Mouse (Mus musculus) gastrocnemius, postnatal 14 days (tissue): ENCODE results near the gene Atp6v1c2. TPM values are rescaled to one million over a fixed set of nuclear protein-coding genes. Genes with fewer than 3 reads are reported as not detected.

ENCODE experiments used
- DNase-seq: peaks from one replicate; pipeline ENCODE4 v3.0.0; 2021; ENCODE audit warnings: mixed read lengths
- intact Hi-C: fragments of 180-260 bp; cut with DNase I; formaldehyde crosslinking; loops from one replicate; pipeline ENCODE4 v1.15.1; 2025; ENCODE audit warnings: low total_unique reads
- microRNA-seq, 2 experiments: library from miRNA; unstranded; fragments of <30 nt; microRNA quantifications; one replicate each; pipeline ENCODE4 v1.2.0; 2021
- total RNA-seq, 2 experiments: library from RNA; stranded (reverse); gene quantifications; 2 replicates each; pipeline ENCODE4 v1.2.3; 2021

The Atp6v1c2 gene
- total RNA-seq, 2 experiments from 2014 or later, result not detected

DNA sequence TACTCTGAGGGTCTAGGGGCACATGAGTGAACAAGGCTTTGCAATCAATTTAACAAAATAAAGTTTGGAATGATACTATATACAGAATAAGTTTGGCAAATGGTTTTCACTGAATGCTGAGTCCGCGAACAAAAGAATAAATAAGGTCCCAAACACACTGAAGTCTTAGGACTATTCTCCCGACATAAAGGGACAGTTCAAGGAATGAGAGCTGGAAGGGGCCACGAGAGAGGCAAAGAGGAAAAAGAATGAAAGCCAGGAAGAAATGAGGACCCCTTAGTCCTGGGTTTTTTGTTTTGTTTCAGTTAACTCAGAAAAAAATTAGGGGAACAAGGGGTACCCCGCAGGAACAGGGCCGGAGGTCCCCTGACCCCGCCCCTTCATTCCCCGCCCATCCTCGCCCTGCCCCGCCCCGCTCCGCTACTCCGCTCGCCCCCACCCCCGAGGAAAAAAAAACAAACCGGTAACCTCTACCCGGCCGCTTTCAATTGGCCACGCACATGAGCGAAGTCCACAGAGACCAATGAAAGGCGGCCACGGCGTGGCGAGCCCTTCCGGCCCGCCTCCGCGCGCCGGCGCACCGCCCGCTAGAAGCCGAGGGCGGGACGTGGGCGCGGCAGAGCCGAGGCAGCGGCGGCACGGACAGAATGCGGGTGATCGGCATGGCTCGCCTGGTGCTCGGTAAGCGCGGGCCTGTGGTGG lies 63.0 kb downstream of the Atp6v1c2 start, which contains the start of gene Pdia6:
Pdia6 (plus strand) TSS at position 575 of the 702 bp plus-strand sequence.
- intact Hi-C loops, result no loop called here

DNA sequence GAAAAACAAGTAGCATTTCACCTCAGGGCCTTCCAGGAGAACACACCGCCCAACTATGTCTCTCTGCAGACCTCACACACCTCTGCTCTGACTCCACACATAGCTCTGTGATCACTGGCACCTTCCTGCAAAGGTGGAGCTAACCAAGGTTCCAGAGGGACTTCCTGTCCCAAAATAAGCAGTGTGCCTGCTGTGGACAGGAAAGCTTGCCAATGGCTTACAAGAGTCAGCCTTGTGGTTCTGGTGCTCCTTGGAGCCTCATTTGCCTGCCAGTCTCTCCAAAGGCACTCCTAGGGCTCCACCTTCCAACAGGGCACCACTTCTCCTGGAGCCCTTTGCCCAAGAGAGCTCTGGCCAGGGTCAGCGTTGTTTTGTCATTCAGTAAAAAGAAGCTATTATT lies 64.3 kb downstream of the Atp6v1c2 start:
- intact Hi-C loops, result no loop called here
- no peak for DNase-seq

More for the DNA sequence above, 63.0 kb downstream of the Atp6v1c2 start, which contains the start of gene Pdia6:
- DNase-seq, result peak; percentile 93

DNA sequence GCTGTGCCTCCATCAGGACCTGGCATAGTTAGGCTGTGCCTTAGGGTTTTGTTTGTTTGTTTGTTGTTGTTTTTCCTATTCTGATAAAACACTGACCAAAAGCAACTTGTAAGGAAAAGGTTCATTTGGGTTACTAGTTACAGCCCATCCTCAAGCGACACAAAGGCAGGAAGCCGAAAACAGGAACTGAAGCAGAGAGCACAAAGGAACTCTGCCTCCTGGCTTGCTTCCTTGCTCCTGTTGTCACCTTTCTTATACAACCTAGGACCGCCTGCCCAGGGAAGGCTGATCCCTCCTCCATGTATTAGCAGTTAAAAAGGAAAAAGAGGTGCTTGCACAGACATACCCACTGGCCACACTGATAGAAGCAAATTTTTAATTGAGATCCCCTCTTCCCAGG lies 65.3 kb downstream of the Atp6v1c2 start:
- intact Hi-C loops, result no loop called here
- no peak for DNase-seq

- intact Hi-C loops, result no loop called here
- no peak for DNase-seq
These were observed 68.2 kb downstream of the Atp6v1c2 start for GRCm38 (mm10) chr12:17261005-17261404.

- intact Hi-C loops, result loop anchor here (5.0 to 10.0 kb wide), 2 partner anchors 226 to 454 kb away; partner anchors contain the start of gene Greb1
- no peak for DNase-seq
These were observed 70.7 kb downstream of the Atp6v1c2 start for GRCm38 (mm10) chr12:17258431-17258830.

DNA sequence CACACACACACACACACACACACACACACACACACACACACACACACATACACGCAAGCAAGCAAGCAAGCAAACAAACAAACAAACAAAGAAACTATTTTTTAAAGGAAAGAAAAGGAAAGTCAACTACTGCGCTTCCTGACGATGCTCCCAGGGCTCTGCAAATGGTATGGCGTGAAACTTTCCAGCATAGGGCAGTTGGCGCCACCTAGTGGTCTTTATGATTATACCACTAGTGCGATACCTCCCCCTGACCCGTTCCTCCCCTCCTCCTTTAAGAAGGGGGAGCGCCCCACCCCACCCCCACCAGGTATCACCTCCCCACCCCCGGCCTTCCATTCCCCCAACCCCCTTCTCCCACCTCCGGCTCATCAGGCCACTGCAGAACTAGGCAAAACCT lies 72.3 kb downstream of the Atp6v1c2 start:
- intact Hi-C loops, result loop anchor here (5.0 to 10.0 kb wide), 2 partner anchors 225 to 452 kb away; partner anchors contain the start of gene Greb1
- peak; percentile 53 for DNase-seq

- no peak for DNase-seq
- intact Hi-C loops, result loop anchor here (5.0 to 10.0 kb wide), 2 partner anchors 223 to 451 kb away; partner anchors contain the start of gene Greb1
These were observed 73.6 kb downstream of the Atp6v1c2 start for GRCm38 (mm10) chr12:17255602-17256001.

GRCm38 (mm10) chr12:17253069-17253468 lies 76.1 kb downstream of the Atp6v1c2 start:
- intact Hi-C loops, result loop anchor here (10.0 kb wide), 1 partner anchor 448 kb away; the partner anchor contains the start of gene Greb1
- peak; percentile 54 for DNase-seq

DNA sequence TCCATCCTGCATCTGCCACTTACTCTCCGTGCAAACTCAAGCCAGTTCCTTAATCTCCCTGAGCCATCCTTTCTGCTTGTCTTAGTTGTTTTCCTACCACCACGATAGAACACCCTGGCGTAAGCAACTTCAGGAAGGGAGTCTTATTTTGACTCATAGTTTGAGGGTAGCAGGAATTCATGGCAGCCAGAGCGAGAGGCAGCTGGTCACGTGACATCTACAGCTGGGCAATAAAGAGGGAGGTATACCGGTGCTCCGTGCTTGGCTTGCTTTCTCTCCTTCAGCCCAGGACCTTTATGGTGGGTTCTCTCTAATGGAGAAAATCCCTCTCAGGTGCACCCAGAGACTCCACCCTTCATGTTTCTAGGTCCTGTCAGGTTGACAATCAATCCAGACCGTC lies 78.2 kb downstream of the Atp6v1c2 start:
- intact Hi-C loops, result loop anchor here (10.0 kb wide), 1 partner anchor 446 kb away; the partner anchor contains the start of gene Greb1
- no peak for DNase-seq

DNA sequence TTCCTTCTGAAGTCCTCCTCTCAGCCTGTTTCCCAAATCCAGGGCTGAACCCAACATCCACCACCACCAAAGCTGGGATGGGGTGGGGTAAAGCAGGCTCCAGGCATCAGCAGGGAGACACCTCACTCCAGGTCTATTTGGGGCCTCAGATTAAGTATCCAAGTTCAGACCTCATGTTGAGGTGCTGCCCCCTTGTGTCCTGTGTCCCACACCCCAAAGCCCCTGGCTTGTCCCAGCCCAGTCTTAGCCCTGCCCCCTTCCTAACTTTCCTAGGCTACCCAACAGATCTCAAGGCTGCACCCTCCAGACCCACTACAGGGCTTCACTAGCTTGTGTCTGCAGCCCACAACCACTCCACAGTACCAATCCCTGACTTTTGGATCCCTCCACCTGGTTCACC lies 87.1 kb downstream of the Atp6v1c2 start:
- peak; percentile 29 for DNase-seq
- intact Hi-C loops, result no loop called here

DNA sequence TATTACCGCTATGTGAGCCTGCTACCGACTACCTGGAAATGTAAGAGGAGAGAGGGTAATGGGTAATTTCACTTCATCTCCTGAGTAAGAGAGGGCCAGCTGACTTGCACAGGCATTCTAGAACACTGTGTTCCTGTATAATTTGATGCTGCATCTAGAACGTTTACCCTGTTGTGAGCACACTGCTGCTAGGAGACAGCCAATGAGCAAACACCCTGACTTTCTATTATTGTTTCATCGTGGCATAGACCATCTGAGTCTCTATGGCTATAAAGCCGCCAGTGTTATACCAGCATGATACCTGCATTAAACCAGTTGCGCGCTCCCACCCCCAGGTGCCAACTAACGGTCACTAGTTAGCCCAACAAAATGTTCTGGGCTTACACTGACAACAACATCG lies 87.5 kb downstream of the Atp6v1c2 start:
- intact Hi-C loops, result no loop called here
- DNase-seq, result no peak

GRCm38 (mm10) chr12:17241016-17241415 lies 88.1 kb downstream of the Atp6v1c2 start:
- intact Hi-C loops, result no loop called here
- no peak for DNase-seq

- intact Hi-C loops, result no loop called here
- no peak for DNase-seq
These were observed 89.8 kb downstream of the Atp6v1c2 start for GRCm38 (mm10) chr12:17239428-17239688.

GRCm38 (mm10) chr12:17238588-17239427 lies 90.4 kb downstream of the Atp6v1c2 start:
- intact Hi-C loops, result no loop called here

GRCm38 (mm10) chr12:17235535-17236313 lies 93.4 kb downstream of the Atp6v1c2 start:
- no peak for DNase-seq
- intact Hi-C loops, result no loop called here

More at GRCm38 (mm10) chr12:17238588-17239427, 90.4 kb downstream of the Atp6v1c2 start:
- DNase-seq, result no peak

Small RNAs within 50 kb of the gene (microRNA-seq; reads per million reads assigned to microRNA genes)
- gene Mir3066, result 2.0 to 3.5 reads per million in 2 experiments

Other genes starting within 250 kb of the Atp6v1c2 start
- 1 to 10 TPM in 1 of 2 experiments, under 1 TPM in 1; 1.00 to 1.7 TPM for gene Kcnf1, start 152.5 kb downstream of the Atp6v1c2 start, total RNA-seq
- gene Pdia6, start 62.8 kb downstream of the Atp6v1c2 start, total RNA-seq, result 10 to 100 TPM; 55.3 to 68.7 TPM
- gene Nol10, start 19.1 kb upstream of the Atp6v1c2 start, total RNA-seq, result 1 to 10 TPM; 6.6 to 9.3 TPM
- gene Odc1, start 215.4 kb upstream of the Atp6v1c2 start, total RNA-seq, result 10 to 100 TPM; 53.9 to 79.8 TPM